Mouse (Mus musculus) gastrocnemius, adult 2 months (tissue): Measurements from ENCODE around the gene Dnah5. TPM values are rescaled to one million over a fixed set of nuclear protein-coding genes. Genes with fewer than 3 reads are reported as not detected.

Experiments used
- DNase-seq: peaks from one replicate; pipeline ENCODE4 v3.0.0; 2022
- H3K27ac ChIP-seq: fragments of 200-600 bp; 2 replicates; pipeline ENCODE4 v1.8.1; 2022; ENCODE audit warnings: mild to moderate bottlenecking
- H3K4me3 ChIP-seq: fragments of 200-600 bp; 2 replicates; pipeline ENCODE4 v1.8.1; 2022; ENCODE audit warnings: mild to moderate bottlenecking, moderate library complexity
- CTCF ChIP-seq: fragments of 200-600 bp; IDR thresholded peaks from 2 replicates; pipeline ENCODE4 v1.8.1; 2022; ENCODE audit warnings: antibody characterized with exemption, mild to moderate bottlenecking, moderate library complexity
- intact Hi-C: fragments of 180-260 bp; cut with DNase I; formaldehyde crosslinking; loops from one replicate; pipeline ENCODE4 v1.15.1; 2025
- long read RNA-seq, 2 experiments: library from polyadenylated mRNA; stranded (forward); transcript quantifications; one replicate each; pipeline ENCODE4 v2.0.0; 2021
- total RNA-seq, 2 experiments: library from RNA; stranded (reverse); gene quantifications; 2 replicates each; pipeline ENCODE4 v1.2.3; 2021

Gene Dnah5
- total RNA-seq = not detected
- long read RNA-seq, experiment 1 = 0 reads
- long read RNA-seq, experiment 2 = 0 reads

DNA sequence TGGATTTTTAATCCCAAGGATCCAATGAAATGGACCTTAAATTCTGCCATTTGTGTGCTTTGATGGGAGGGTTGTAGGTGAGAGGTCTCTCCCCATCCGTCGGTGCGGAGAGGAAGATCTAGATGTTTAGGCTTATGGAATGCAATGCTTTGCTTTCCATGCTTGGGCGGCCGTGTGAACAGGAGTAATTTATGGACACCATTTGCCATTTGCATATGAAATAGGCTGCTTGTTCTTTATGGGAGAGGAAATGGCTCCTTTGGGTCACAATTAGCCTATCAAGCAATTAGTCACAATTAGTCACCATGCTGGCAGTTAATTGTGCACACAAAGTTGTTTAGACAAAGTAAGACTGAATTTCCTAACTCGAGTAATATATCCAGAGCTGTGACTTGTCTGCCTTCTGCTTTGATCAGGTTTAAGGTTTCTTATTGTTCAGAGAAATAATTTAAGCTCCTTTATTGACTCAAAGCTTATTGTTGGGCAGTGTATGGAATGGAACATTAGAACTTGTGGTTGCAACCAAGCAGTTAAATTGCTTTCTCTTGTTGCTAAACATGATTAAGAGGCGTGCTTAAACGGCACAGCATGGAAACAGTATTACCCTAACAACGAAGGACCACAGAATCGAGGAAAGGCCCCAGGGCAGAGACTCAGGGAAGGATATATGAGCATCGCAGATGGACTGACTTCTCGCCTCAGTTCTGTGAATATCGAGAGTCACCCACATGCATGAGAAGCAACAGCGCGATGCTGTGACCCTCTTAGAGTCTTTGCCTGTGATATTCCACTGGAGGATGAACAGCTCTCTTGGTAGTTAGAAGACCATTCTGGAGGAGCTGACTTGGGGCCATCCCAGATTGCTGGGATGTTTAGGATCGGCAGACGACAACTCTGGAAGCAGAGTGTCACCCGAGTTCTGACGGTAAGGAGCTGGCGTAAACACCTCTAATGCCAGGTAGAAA, at the start of gene Dnah5:
Gene Dnah5 (plus strand): TSS at position 642 of the 965 bp plus-strand sequence.
- no peak for TF ChIP-seq CTCF
- H3K27ac ChIP-seq = no peak within 1 kb of the TSS
- intact Hi-C loops = no loop called here
- no peak for DNase-seq
- no peak within 1 kb of the TSS for H3K4me3 ChIP-seq

DNA sequence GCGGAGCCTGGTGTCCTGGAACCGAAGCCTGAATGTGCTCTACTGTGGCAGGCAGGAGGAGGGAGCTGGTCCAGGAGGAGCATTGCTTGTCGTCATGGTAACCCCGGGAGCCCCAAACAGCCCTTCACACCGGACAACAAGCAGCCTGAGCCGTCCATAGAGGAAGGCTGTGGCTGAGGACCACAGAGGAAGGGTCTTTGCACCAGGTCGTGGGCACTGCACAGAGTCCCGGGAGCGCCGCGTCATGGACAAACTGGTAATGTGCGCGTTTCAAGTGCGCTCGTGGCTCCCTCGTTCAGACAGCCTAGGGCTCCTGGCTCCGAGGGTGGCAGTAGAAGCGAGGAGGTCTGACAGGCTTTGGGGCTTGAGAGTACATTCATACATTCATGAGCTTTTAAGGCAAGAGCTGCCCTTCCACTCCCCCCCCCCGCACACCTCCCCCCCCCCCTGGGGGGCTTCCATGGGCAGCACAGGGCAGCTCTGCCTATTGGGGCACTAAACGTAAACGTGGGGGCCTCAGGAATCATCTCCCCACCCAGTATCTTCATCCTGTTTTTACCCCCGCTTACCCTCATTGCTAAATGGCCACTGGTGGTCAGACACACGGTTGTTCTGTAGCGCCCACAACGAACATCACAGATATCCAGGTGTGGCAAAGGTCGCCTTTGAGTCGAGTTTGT, 48.6 kb upstream of the Dnah5 start:
- Histone ChIP-seq H3K4me3 (peak overlapping the region; percentile 57), H3K27ac (no peak overlapping the region)
- peak; percentile 3; the same call in 1 of the 2 replicates for TF ChIP-seq CTCF
- peak; percentile 25 for DNase-seq
- intact Hi-C loops = loop anchor here (5.0 to 10.0 kb wide), 2 partner anchors 120 to 233 kb away; no protein-coding TSS in a partner anchor

DNA sequence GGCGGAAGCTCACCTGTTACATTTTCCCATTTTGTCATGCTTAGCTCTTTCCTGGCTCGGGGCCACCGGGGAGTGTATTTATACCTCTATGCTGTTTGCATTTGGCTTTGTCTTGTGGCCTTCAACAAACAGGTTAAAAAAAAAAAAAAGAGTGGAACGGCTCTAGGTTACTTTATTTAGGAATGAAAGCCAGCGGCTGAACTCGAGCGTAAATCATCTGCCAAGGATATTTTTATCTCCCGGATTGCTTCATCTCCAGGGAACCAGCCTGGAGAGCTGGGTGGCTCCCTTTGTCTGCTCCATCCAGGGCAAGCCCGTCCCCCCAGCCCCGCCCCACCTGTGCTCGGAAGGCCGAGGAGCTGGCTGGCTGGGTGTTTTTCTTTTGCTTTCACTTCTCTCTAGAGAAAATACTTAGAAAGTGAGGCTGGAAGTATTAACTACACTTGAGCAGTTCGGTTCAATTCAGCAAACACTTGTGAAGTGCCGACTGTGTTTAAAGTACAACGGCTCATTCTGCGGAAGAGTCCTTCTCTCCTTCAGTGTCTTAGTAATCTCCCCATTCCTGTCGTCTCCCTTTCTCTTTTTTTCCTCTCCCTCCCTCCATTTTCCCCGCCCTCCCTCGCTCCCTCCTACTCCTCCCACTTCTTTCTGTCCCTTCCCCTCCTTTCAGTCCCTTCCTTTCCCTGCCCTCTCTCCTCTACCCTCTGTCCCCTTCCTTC, 44.6 kb upstream of the Dnah5 start:
- H3K27ac ChIP-seq = peak overlapping the region; percentile 50
- peak overlapping the region; percentile 68 for H3K4me3 ChIP-seq
- DNase-seq = peak; percentile 81
- TF ChIP-seq CTCF = no peak
- intact Hi-C loops = loop anchor here (5.0 to 10.0 kb wide), 2 partner anchors 124 to 237 kb away; no protein-coding TSS in a partner anchor

DNA sequence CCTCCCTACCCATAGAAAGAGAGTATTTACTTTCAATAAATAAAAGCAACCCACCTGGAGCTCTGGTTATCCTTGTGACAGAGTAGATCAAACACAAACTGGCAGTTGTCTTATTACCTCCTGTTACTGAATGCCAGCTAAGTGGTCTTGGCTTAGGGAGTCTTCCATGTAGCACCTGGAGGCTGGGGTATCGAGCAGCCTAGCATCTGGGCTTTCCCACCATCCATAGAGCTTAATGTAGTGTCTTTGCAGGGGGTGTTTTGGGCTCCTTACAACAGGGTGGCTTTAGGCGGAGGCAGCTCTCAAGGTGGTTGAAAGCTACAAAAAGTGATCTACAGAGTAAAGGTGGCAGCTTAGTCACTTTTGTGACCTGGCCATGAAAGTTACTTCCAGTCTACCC, 41.3 kb upstream of the Dnah5 start:
- no peak overlapping the region for H3K4me3 ChIP-seq
- DNase-seq = no peak
- TF ChIP-seq CTCF = no peak
- no peak overlapping the region for H3K27ac ChIP-seq
- intact Hi-C loops = no loop called here

DNA sequence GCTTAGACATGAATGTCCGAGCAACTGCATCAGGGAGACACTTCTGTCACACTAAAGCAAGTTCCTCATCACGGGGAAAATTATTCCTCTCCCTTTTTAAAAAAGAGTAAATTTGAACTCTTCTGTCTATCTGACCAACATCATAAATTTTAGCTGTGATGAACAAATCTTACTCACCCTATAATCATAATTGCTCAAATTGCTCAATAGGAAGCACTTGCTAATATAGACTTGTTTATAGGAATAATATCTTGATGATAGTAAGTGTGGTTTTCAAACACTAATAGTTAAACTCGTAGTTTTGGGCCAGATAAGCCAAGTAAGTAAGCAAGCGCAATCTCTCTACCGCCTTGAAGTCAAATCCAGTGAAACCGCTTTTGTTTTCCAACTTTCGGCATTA, 38.3 kb upstream of the Dnah5 start:
- Histone ChIP-seq H3K27ac (no peak overlapping the region), H3K4me3 (no peak overlapping the region)
- intact Hi-C loops = no loop called here
- TF ChIP-seq CTCF = no peak
- DNase-seq = no peak

DNA sequence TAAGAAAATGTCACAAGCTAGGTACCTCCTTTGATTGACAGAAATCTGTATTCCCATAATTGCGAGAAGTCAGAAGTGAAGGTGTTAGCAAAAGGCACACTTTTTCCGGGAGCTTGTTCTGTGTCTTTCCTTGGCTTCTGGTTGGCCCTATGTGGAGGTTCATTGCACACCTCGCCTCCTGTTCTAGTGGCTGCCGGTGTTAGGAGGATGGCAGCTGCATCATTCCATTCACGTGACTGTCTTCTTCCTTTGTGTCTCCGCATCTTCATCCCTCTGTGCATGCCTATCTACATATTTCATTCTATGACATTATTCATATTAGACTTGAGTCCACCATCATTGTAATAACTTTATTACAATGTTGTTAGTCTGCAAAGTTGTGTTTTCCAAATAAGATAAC, 37.5 kb upstream of the Dnah5 start:
- intact Hi-C loops = no loop called here
- DNase-seq = no peak
- Histone ChIP-seq H3K4me3 (no peak overlapping the region), H3K27ac (no peak overlapping the region)
- no peak for TF ChIP-seq CTCF

DNA sequence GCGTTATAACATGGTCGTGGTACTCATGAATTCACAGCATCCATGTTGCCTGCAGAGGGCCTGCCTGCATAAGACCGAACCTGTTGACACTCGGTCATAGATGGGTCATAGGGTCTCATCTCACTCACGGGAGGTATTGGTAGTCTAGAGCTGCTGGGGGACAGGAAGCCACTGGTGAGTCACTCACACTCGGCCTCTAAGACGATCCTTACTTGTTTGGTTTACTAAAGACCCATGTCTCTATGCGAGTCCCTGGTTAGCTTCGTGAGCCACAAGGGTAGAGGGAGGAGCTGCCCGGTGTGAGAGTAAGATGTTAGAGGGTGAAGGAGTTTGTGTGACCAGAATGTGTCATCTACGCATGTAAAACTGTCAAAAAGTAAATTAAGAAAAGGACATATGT, 24.6 kb upstream of the Dnah5 start:
- no peak overlapping the region for H3K4me3 ChIP-seq
- intact Hi-C loops = no loop called here
- no peak for TF ChIP-seq CTCF
- no peak for DNase-seq
- no peak overlapping the region for H3K27ac ChIP-seq

DNA sequence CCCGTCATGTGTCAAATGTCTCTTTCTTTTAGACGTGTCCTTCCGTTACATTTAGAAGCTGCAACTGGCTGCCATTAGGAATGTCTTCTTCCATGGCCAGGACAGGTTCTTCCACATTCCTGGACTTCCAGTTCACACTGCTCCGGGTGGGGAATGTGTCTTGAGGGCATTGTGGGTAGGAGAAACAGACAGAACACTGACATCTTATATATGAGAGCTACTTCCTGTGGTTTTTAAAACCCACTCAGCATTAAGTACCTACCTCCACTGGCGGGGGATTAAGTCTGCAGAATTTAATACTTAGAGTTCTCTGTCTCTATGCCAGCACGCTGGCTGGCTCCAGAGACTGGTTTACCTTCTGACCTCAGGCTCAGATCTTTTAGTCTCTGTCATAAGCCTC, 24.0 kb upstream of the Dnah5 start:
- H3K27ac ChIP-seq = no peak overlapping the region
- no peak overlapping the region for H3K4me3 ChIP-seq
- intact Hi-C loops = no loop called here
- no peak for DNase-seq
- TF ChIP-seq CTCF = no peak

DNA sequence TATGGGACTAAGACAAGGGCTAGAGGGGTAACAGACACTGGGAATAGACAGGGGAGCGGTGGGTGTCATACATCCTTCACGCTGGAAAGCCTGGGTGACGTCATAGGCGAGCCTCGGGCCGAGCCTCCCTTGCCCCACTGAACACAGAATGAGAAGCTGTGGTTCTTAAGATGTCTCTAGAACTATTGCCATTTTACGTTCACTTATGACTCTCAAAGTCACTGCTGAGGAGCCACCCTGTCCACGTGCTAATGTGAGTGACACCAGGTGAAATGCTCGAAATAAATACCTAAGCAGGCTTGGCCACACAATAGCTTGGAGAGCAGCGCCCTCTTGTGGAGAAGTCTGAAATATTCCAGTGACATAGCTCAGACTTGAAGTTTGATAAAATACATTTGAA, 21.7 kb upstream of the Dnah5 start:
- intact Hi-C loops = loop anchor here (1.0 to 5.0 kb wide), 3 partner anchors 110 to 263 kb away; partner anchors contain the start of gene Trio
- Histone ChIP-seq H3K4me3 (peak overlapping the region; percentile 64), H3K27ac (no peak overlapping the region)
- DNase-seq = peak; percentile 67
- TF ChIP-seq CTCF = peak; percentile 97

DNA sequence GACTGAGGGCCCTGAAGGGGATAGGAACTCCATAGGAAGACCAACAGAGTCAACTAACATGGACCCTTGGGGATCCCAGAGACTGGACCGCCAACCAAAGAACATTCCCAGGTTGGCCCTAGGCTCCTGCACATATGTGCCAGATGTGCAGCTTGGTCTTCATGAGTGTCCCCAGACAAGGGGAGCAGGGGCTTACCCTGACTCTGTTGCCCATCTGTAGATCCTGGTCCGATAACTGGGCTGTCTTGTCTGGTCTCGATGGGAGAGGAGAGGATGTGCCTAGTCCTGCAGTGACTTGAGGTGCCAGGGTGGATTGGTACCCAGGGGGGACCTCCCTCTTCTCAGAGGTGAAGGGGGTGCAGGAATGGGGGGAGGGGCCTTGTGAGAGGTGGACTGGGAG, 21.0 kb upstream of the Dnah5 start:
- DNase-seq = no peak
- intact Hi-C loops = loop anchor here (1.0 to 5.0 kb wide), 3 partner anchors 110 to 263 kb away; partner anchors contain the start of gene Trio
- Histone ChIP-seq H3K27ac (no peak overlapping the region), H3K4me3 (no peak overlapping the region)
- no peak for TF ChIP-seq CTCF

DNA sequence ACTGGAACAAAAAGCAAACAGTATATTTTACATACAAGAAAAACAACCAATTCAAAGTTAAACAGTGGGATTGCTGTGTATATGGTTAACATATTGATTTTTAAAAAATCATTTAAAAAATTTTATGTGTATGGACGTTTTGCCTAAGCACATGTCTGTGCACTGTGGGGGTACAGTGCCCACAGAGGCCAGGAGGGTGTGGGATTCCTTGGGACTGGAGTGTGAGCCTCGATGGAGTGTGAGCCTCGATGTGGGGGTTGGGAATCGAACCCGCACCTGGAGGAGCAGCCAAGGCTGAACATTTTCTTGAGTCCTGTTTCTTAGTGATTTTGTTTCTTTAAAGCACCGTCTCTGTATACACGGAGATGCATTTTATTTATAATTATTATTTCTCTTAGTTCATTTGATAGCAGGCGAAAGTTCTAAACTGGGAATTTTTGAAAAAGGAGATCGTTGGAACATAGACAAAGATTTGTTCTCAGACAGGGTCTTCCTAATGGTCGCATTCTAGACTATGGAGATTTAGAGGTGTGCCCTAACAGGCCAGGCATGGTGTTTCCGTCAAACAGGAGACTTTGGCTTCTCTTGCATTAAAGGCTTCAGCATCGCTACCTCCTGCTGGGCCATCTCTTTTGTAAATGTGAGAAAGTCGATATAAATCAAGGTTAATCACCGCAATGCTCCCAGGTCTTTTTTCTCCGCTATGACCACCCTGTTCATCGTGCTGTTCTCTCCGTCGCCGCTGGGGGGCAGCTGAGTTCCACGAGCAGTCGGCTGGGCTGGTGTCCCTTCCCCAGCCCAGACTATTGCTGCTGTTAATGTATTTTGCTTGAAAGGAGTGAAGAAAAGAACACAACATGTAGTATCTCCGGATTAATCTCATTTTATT, 15.8 kb upstream of the Dnah5 start:
- DNase-seq = peak; percentile 72
- intact Hi-C loops = no loop called here
- no peak overlapping the region for H3K4me3 ChIP-seq
- TF ChIP-seq CTCF = peak; percentile 93
- no peak overlapping the region for H3K27ac ChIP-seq
